Mouse (Mus musculus) neural tube, embryonic 15.5 days (tissue): ENCODE results near the gene Prkcq. TPM values are rescaled to one million over a fixed set of nuclear protein-coding genes. Genes with fewer than 3 reads are reported as not detected.
A peak's percentile ranks its signal among the peaks of the same experiment; 100 is the strongest.

Source experiments
- ATAC-seq: fragments of 200-750 bp; cut with Nextera tagmentation; 2 replicates; pipeline ENCODE4 v1.8.0; 2017; ENCODE audit warnings: mild to moderate bottlenecking, moderate TSS enrichment, moderate library complexity; ENCODE audit not compliant: low FRiP score
- H3K27ac ChIP-seq: fragments of 300-500 bp; sonication (generic); replicated peaks from 2 replicates; pipeline ENCODE4 v1.5.1; 2015; ENCODE audit warnings: mild to moderate bottlenecking, inconsistent platforms
- H3K27me3 ChIP-seq: fragments of 300-500 bp; sonication (generic); replicated peaks from 2 replicates; pipeline ENCODE4 v1.6.1; 2015; ENCODE audit warnings: inconsistent platforms
- H3K36me3 ChIP-seq: fragments of 300-500 bp; sonication (generic); 2 replicates; pipeline ENCODE4 v1.6.1; 2015; ENCODE audit warnings: inconsistent platforms
- H3K4me1 ChIP-seq: fragments of 300-500 bp; sonication (generic); 2 replicates; pipeline ENCODE4 v1.6.1; 2015; ENCODE audit warnings: inconsistent platforms
- H3K4me2 ChIP-seq: fragments of 300-500 bp; sonication (generic); 2 replicates; pipeline ENCODE4 v1.6.1; 2015; ENCODE audit warnings: inconsistent platforms, mild to moderate bottlenecking, moderate library complexity
- H3K4me3 ChIP-seq: fragments of 300-500 bp; sonication (generic); replicated peaks from 2 replicates; pipeline ENCODE4 v1.5.1; 2015; ENCODE audit warnings: mild to moderate bottlenecking, inconsistent platforms
- H3K9ac ChIP-seq: fragments of 300-500 bp; sonication (generic); replicated peaks from 2 replicates; pipeline ENCODE4 v1.6.1; 2015; ENCODE audit warnings: mild to moderate bottlenecking, inconsistent platforms
- H3K9me3 ChIP-seq: fragments of 300-500 bp; sonication (generic); replicated peaks from 2 replicates; pipeline ENCODE4 v1.6.1; 2016; ENCODE audit warnings: inconsistent platforms
- WGBS: fragments of 180-500 bp; shearing (Covaris S2); methylation state at CpG from one replicate; pipeline ENCODE4 v1.1.7; 2015; ENCODE audit warnings: mixed read lengths; 5-methylcytosine and 5-hydroxymethylcytosine counted together
- polyA plus RNA-seq: library from polyadenylated mRNA; unstranded; fragments of >200 nt; fragmentation: Nextera tagmentation; extraction: Ambion mirVana; gene quantifications from 2 replicates; pipeline ENCODE4 v1.2.1, GENCODE M21; 2015

The Prkcq gene
- polyA plus RNA-seq, 1 experiment from 2014 or later: 33.1 TPM

DNA sequence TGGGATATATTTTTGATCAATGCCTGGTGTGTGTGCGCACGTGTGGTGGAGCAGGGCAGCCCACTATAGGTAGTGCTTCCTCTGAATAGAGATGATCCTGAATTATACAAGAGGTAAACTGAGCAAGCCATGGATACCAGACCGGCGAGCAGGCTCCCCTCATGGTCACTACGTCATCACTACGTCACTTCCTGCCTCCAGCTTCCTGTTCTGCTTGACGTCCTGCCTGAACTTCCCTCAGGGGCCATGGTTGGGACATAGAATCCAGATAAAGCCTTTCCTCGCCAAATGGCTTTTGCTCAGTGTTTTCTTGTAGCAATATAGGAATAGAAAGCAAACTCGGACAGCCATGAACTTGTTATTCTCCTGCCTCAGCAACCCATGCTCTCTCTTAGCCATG lies 33.1 kb downstream of the Prkcq start:
- no peaks in the 10 kb centered on the region for H3K27me3 ChIP-seq
- no peak overlapping the region for H3K4me2 ChIP-seq
- H3K4me1 ChIP-seq: peaks cover 1% of the 10 kb centered on the region; the same call in 1 of the 2 replicates
- H3K9ac ChIP-seq: no peak overlapping the region
- ATAC-seq: no peak
- WGBS: 91% methylated on average over 9 of the region's 9 CpGs
- H3K4me3 ChIP-seq: no peak overlapping the region
- H3K36me3 ChIP-seq: no peaks in the 10 kb centered on the region
- no peaks in the 10 kb centered on the region for H3K9me3 ChIP-seq
- H3K27ac ChIP-seq: no peak overlapping the region

DNA sequence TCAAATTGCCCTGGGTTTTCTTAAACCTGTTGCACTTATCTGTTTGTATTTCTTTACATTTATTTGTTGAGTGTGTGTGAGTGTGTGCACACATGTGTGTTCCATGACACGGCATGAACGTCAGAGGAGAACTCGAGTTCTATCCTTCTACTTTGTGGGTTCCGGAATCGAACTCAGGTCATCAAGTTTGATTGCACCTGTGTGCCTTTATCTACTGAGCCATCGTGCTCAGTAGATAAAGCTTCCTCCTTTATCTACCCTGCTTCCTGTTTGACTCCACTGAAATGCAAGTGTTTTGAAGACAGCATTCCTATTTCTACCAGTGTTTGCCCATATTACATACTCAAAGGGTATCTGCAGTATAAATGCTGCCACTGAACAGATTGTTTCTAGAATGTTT lies 33.8 kb downstream of the Prkcq start:
- H3K9me3 ChIP-seq: no peaks in the 10 kb centered on the region
- no peak overlapping the region for H3K9ac ChIP-seq
- WGBS: 95% methylated on average over 6 of the region's 6 CpGs
- no peaks in the 10 kb centered on the region for H3K27me3 ChIP-seq
- no peak overlapping the region for H3K4me3 ChIP-seq
- no peak for ATAC-seq
- H3K4me1 ChIP-seq: peaks cover 8% of the 10 kb centered on the region
- no peak overlapping the region for H3K27ac ChIP-seq
- no peak overlapping the region for H3K4me2 ChIP-seq
- no peaks in the 10 kb centered on the region for H3K36me3 ChIP-seq

DNA sequence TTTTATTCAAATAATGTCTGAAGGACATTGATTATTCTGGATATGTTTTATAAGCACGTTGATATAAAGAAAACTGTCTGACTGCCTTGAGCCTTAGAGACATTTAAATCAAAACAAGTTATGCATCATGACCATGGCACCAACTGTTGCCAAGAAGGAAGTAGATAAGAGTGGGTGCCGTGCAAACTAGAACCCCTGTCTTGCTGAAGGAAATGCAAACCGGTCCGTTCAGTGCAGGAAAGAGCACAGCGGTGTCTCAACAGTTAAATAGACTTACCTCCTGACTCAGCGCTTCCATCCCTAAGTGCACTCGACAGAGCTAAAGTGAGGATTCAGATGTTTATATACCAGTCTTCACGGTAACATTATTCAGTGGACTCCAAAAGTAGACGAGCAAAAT lies 36.4 kb downstream of the Prkcq start:
- no peak for ATAC-seq
- H3K9ac ChIP-seq: no peak overlapping the region
- peaks cover 9% of the 10 kb centered on the region for H3K4me1 ChIP-seq
- no peak overlapping the region for H3K27ac ChIP-seq
- H3K9me3 ChIP-seq: no peaks in the 10 kb centered on the region
- H3K36me3 ChIP-seq: no peaks in the 10 kb centered on the region
- H3K4me2 ChIP-seq: no peak overlapping the region
- H3K27me3 ChIP-seq: no peaks in the 10 kb centered on the region
- no peak overlapping the region for H3K4me3 ChIP-seq
- 83% methylated on average over 9 of the region's 9 CpGs for WGBS

DNA sequence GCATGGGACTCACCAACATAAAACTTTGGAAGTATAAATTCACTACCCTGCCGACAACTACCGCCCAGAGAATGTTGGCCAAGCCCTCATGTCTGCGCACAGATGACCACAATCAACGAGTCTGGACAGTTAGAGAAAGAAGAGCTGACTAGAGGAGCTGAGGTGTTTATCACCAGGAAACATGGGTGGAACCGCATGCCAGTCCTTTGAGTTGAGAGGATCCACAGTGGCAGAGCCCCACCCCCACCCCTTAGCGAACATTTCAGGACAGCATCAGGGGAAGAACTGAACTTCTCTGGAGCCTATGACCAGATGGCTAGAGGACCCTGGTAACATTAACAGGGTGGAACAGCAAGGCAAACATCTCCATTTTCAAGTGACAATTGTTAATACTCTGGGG lies 37.4 kb downstream of the Prkcq start:
- H3K4me2 ChIP-seq: no peak overlapping the region
- no peak overlapping the region for H3K9ac ChIP-seq
- 87% methylated on average over 6 of the region's 6 CpGs for WGBS
- H3K27ac ChIP-seq: no peak overlapping the region
- H3K4me1 ChIP-seq: peaks cover 9% of the 10 kb centered on the region
- no peak for ATAC-seq
- H3K9me3 ChIP-seq: no peaks in the 10 kb centered on the region
- no peak overlapping the region for H3K4me3 ChIP-seq
- no peaks in the 10 kb centered on the region for H3K36me3 ChIP-seq
- no peaks in the 10 kb centered on the region for H3K27me3 ChIP-seq

DNA sequence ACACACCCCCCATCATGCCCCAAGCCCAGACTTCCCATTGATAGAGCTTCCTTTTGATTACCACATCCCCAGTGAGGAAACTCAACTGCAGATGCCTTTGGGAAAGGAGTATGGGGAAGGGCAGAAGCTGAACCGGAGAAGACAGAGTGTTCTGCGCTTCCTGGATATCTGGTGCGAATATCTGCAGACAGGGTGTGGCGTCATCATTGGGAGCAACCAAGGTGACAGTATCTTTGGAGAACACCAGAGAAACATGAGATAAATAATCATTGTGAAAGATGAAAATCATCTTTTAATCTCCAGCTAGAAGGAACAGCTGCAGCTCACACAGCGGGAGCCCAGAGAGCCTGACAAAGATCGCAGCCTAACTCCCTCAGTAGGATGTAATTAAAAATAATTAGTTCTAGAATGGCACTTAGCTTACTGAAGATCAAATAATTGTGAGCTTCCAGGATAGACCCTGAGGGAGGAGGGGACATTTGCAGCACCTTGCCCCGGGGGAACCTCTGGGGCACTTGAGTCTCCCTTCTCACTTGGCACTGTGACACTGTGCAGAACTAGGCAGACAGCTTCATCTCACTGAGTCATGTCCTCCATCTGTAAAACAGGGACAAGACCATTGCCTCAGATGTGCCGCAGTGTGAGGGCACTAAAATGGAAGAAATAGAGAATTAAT lies 38.5 kb downstream of the Prkcq start:
- Histone ChIP-seq H3K4me1 (peaks cover 9% of the 10 kb centered on the region), H3K9me3 (no peaks in the 10 kb centered on the region), H3K27me3 (no peaks in the 10 kb centered on the region), H3K36me3 (no peaks in the 10 kb centered on the region), H3K4me3 (no peak overlapping the region), H3K4me2 (no peak overlapping the region), H3K9ac (no peak overlapping the region), H3K27ac (0 out of 2 replicates have a peak overlapping the region, but pooled peaks have one; percentile 15)
- ATAC-seq: peak; percentile 51; the same call in 1 of the 2 replicates
- 57% methylated on average over 8 of the region's 8 CpGs for WGBS

DNA sequence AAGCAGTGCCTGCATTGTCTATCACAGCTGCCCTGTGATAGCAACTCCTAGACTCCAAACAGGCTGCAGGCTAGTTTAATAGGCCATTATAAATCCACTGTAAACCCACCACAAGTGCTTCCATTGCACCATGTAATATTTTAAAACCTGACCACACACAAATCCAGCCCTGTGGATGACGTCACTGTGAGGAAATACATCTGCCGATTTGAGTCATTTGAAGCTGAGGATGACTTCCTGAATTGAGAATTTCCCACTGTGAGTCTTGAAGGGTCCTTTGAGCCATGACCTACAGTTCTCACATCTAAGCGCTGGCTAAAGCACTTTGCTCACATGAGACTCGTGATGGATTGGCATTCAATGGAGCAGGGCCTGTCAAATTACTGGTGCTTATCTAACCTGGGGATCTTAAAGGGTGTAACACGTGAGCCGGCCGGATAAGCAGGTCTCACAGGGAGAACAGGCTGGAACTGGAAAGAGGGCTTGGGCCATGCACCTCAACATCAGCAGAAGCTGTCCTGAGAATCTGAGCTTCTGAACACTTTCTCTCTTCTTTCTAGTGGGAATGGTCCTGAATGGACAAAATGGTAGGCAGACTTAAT lies 40.2 kb downstream of the Prkcq start:
- H3K4me2 ChIP-seq: no peak overlapping the region
- H3K9me3 ChIP-seq: no peaks in the 10 kb centered on the region
- no peak overlapping the region for H3K27ac ChIP-seq
- peaks cover 9% of the 10 kb centered on the region for H3K4me1 ChIP-seq
- H3K4me3 ChIP-seq: no peak overlapping the region
- no peaks in the 10 kb centered on the region for H3K36me3 ChIP-seq
- ATAC-seq: no peak
- H3K9ac ChIP-seq: no peak overlapping the region
- WGBS: 76% methylated on average over 7 of the region's 7 CpGs
- no peaks in the 10 kb centered on the region for H3K27me3 ChIP-seq

DNA sequence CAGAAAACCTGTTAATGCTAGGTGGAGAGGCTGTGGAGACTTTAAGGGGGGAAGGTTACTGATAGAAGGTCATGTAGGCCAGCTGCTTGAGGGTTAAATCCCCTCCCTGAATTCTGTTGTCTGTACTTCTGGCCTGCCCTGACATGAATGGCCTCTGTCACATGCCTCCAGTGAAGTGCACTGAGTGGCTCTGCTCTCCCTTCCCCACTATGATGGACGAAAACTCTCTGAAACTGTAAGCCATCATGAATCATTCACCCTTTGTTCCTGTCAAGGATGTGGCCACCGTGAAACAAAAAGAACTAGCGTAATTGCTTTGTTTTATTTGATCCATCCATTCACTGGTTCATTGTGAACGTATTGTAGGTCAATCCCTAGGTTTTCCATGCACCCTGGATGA lies 44.5 kb downstream of the Prkcq start:
- Histone ChIP-seq H3K36me3 (no peaks in the 10 kb centered on the region), H3K9ac (no peak overlapping the region), H3K9me3 (no peaks in the 10 kb centered on the region), H3K4me1 (no peaks in the 10 kb centered on the region), H3K27me3 (no peaks in the 10 kb centered on the region), H3K27ac (no peak overlapping the region), H3K4me3 (no peak overlapping the region), H3K4me2 (no peak overlapping the region)
- WGBS: 44% methylated on average over 4 of the region's 4 CpGs
- ATAC-seq: no peak

DNA sequence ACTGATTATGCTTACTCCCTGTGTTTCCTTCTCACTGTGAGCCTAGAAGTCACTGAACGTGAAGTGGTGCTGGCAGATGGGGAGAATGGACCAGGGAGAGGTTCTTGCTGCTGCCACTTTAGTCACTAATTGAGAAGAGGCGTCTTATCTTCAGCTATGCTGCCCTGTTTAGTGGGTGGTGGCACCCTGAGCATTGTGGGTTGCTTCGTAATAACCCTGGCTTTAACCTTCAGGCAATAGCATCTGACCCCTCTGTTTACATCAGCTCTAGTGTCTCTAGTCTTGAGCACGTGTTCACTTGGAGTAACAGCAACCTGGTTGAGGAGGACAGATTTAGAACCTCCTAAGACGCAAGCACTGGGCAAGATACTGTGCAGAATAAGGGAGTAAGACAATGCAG lies 44.9 kb downstream of the Prkcq start:
- no peak overlapping the region for H3K4me3 ChIP-seq
- no peak overlapping the region for H3K9ac ChIP-seq
- H3K4me2 ChIP-seq: no peak overlapping the region
- WGBS: 86% methylated on average over 5 of the region's 5 CpGs
- H3K9me3 ChIP-seq: no peaks in the 10 kb centered on the region
- no peak for ATAC-seq
- no peaks in the 10 kb centered on the region for H3K36me3 ChIP-seq
- H3K27me3 ChIP-seq: no peaks in the 10 kb centered on the region
- no peaks in the 10 kb centered on the region for H3K4me1 ChIP-seq
- no peak overlapping the region for H3K27ac ChIP-seq

DNA sequence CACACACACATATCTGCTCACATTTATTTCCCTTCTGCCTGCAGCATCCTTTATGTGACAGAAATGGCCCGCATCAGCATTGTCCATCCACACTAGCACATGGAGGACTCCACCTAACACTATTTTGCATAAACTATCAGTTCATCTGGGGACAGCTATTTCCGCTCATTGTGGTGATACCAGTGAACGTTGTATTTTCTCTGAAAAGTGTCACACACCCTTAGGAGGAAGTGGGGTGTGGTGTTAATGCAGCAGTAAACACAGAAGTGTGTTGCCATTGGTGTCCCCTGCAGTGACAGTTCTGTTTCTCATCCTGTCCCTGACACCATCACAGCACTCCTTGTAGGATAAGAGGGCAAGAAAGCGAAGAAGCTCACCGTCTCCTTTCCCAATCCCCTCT lies 46.2 kb downstream of the Prkcq start:
- Histone ChIP-seq H3K9me3 (no peaks in the 10 kb centered on the region), H3K27ac (no peak overlapping the region), H3K27me3 (no peaks in the 10 kb centered on the region), H3K36me3 (no peaks in the 10 kb centered on the region), H3K9ac (no peak overlapping the region), H3K4me1 (no peaks in the 10 kb centered on the region), H3K4me3 (no peak overlapping the region), H3K4me2 (no peak overlapping the region)
- no peak for ATAC-seq
- WGBS: 85% methylated on average over 5 of the region's 5 CpGs

DNA sequence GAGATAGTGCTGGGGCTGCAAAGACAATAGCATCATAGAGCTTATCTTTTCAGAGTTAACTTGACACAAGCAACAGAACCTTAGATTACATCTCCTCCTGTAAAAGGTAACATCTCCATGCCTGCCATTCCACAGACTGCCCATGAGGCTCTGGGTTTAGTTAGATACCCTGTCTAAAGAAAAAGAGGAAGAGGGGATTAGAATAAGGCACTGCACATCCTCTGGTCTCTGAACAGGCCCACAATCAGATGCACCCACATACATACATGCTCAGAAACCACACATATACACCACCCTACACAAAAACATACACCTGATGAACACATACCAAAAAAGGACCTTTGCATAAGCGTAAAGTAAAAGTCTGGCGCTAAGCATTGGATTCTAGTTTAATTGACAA lies 47.4 kb downstream of the Prkcq start:
- 93% methylated on average over 2 of the region's 2 CpGs for WGBS
- Histone ChIP-seq H3K4me3 (no peak overlapping the region), H3K4me2 (no peak overlapping the region), H3K9ac (no peak overlapping the region), H3K4me1 (no peaks in the 10 kb centered on the region), H3K9me3 (no peaks in the 10 kb centered on the region), H3K27ac (no peak overlapping the region), H3K27me3 (no peaks in the 10 kb centered on the region), H3K36me3 (no peaks in the 10 kb centered on the region)
- no peak for ATAC-seq

DNA sequence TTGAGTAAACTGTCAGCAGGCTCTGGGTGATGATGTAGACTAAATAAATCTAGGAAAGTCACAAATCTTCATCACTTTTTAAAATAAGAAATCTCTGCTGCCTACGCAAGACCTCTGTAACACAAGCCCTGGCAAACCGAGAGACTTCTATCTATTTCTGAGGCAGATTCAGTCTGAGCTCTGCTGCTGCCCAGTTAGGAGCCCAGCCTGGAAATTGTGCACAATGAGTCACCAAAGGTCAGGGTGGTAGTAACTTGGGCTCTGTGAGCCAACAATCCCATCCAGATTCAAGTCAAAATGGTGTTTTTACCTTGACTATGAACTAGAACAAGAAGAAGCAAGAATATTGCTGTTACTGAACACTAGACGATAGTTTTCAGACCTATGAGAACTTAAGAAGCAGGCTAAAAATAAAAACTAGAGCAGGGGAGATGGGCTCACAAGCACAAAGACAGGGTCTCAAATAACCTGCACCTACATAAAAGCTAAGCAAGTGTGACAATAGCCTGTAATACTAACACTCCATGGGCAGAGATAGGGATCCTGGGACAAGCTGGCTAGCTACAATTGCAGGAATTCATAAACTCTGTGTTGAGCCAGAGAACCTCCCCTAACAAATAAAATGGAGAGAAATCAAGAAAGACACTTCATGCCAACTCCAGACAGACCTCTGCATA lies 53.0 kb downstream of the Prkcq start:
- Histone ChIP-seq H3K27ac (no peak overlapping the region), H3K4me1 (no peaks in the 10 kb centered on the region), H3K9ac (no peak overlapping the region), H3K4me3 (no peak overlapping the region), H3K4me2 (no peak overlapping the region), H3K36me3 (no peaks in the 10 kb centered on the region), H3K9me3 (no peaks in the 10 kb centered on the region), H3K27me3 (no peaks in the 10 kb centered on the region)
- ATAC-seq: no peak
- WGBS: 96% methylated on average over 3 of the region's 3 CpGs

DNA sequence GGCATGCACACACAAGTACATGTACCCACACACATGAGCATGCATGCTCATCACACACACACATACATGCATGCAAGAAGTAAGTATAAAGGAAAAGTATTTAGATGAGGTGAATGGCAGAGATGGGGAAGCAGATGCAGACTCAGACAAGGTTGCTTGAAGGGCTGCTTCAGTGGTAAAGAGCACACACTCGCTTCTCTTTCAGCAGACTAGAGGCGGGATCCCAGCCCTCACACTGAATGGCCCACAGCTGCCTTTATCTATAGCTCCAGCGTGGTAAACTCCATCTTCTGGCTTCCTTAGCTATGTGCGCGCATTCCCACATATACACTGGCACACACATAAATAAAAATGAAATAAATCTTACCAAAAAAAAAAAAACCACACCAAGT lies 53.6 kb downstream of the Prkcq start:
- Histone ChIP-seq H3K36me3 (no peaks in the 10 kb centered on the region), H3K4me3 (no peak overlapping the region), H3K4me2 (no peak overlapping the region), H3K27ac (no peak overlapping the region), H3K9ac (no peak overlapping the region), H3K27me3 (no peaks in the 10 kb centered on the region), H3K9me3 (no peaks in the 10 kb centered on the region), H3K4me1 (no peaks in the 10 kb centered on the region)
- ATAC-seq: no peak
- WGBS: 81% methylated on average over 5 of the region's 5 CpGs
